Mouse (Mus musculus): ENCODE measurements around the gene Cnn2.

Gene Cnn2

GRCm38 (mm10) chr10:79988506-79989271 lies at the start of gene Cnn2:
TSS of gene Cnn2 (plus strand) at chr10:79988584.
- DNase-seq (ENCODE audit: low spot score): no peak

- DNase-seq (ENCODE audit: low spot score): no peak
Observed at GRCm38 (mm10) chr10:79940749-79941148, 47.6 kb upstream of the Cnn2 start.

GRCm38 (mm10) chr10:79942988-79943387 lies 45.4 kb upstream of the Cnn2 start:
- DNase-seq (ENCODE audit: low spot score): no peak

GRCm38 (mm10) chr10:79943471-79943901 lies 44.9 kb upstream of the Cnn2 start:
- no peak for DNase-seq (ENCODE audit: low spot score)

GRCm38 (mm10) chr10:79945507-79946234 lies 42.7 kb upstream of the Cnn2 start:
- DNase-seq (ENCODE audit: low spot score): peak; percentile 73

- DNase-seq (ENCODE audit: low spot score): no peak
Observed at GRCm38 (mm10) chr10:79946752-79947322, 41.5 kb upstream of the Cnn2 start.

- DNase-seq (ENCODE audit: low spot score): no peak
Observed at GRCm38 (mm10) chr10:79947502-79947901, 40.9 kb upstream of the Cnn2 start.

- DNase-seq (ENCODE audit: low spot score): no peak
Observed at GRCm38 (mm10) chr10:79949873-79950272, 38.5 kb upstream of the Cnn2 start.

GRCm38 (mm10) chr10:79950661-79951060 lies 37.7 kb upstream of the Cnn2 start:
- DNase-seq (ENCODE audit: low spot score): no peak

- no peak for DNase-seq (ENCODE audit: low spot score)
Observed at GRCm38 (mm10) chr10:79953946-79954345, 34.4 kb upstream of the Cnn2 start.

- DNase-seq (ENCODE audit: low spot score): no peak
Observed at GRCm38 (mm10) chr10:79955691-79956090, 32.7 kb upstream of the Cnn2 start.

- DNase-seq (ENCODE audit: low spot score): no peak
Observed at GRCm38 (mm10) chr10:79956643-79957154, 31.7 kb upstream of the Cnn2 start.

- DNase-seq (ENCODE audit: low spot score): peak; percentile 93
Observed at GRCm38 (mm10) chr10:79958140-79958816, 30.1 kb upstream of the Cnn2 start.

- peak; percentile 54 for DNase-seq (ENCODE audit: low spot score)
Observed at GRCm38 (mm10) chr10:79959412-79959811, 29.0 kb upstream of the Cnn2 start.

GRCm38 (mm10) chr10:79959847-79960601 lies 28.4 kb upstream of the Cnn2 start, which contains the start of gene Wdr18:
TSS of gene Wdr18 (plus strand) at chr10:79960152.
- DNase-seq (ENCODE audit: low spot score): peak; percentile 100

- no peak for DNase-seq (ENCODE audit: low spot score)
Observed at GRCm38 (mm10) chr10:79960671-79961294, 27.6 kb upstream of the Cnn2 start.

- no peak for DNase-seq (ENCODE audit: low spot score)
Observed at GRCm38 (mm10) chr10:79964727-79965126, 23.7 kb upstream of the Cnn2 start.

- peak; percentile 53 for DNase-seq (ENCODE audit: low spot score)
Observed at GRCm38 (mm10) chr10:79965325-79965724, 23.1 kb upstream of the Cnn2 start.

GRCm38 (mm10) chr10:79966886-79967400 lies 21.4 kb upstream of the Cnn2 start:
- DNase-seq (ENCODE audit: low spot score): peak; percentile 80

- no peak for DNase-seq (ENCODE audit: low spot score)
Observed at GRCm38 (mm10) chr10:79968181-79968580, 20.2 kb upstream of the Cnn2 start.

All from MN1 (cell line).